Mouse (Mus musculus) adrenal gland, postnatal 14 days (tissue): ENCODE measurements at regions not wholly inside any gene's neighbourhood (a gene's known extent, or its start where the extent isn't known, plus 50 kb on each side); places are given as distances from the start of the nearest gene placed in this dataset.
"Not testable (repeated sequence)": the region's sequence is repeated elsewhere in the genome, so short reads cannot be mapped to it uniquely, and the experiment has no call there.

Experiments
- DNase-seq: peaks from one replicate; pipeline ENCODE4 v3.0.0; 2021; ENCODE audit warnings: mixed read lengths

DNA sequence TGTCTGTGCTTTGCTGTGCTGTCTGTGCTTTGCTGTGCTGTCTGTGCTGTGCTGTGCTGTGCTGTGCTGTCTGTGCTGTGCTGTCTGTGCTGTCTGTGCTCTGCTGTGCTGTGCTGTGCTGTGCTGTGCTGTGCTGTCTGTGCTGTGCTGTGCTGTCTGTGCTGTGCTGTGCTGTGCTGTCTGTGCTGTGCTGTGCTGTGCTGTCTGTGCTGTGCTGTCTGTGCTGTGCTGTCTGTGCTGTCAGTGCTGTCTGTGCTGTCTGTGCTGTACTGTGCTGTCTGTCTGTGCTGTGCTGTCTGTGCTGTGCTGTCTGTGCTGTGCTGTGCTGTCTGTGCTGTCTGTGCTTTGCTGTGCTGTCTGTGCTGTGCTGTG is 196.5 kb downstream of the Tcp10c start:
- DNase-seq = not testable (repeated sequence)

GRCm38 (mm10) chr17:13551693-13552404 is 197.5 kb downstream of the Tcp10c start:
- DNase-seq = not testable (repeated sequence)

DNA sequence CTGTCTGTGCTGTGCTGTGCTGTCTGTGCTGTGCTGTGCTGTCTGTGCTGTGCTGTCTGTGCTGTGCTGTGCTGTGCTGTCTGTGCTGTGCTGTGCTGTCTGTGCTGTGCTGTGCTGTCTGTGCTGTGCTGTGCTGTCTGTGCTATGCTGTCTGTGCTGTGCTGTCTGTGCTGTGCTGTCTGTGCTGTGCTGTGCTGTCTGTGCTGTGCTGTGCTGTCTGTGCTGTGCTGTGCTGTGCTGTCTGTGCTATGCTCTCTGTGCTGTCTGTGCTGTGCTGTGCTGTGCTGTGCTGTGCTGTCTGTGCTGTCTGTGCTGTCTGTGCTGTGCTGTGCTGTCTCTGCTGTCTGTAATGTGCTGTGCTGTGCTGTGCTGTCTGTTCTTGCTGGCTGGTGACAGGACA is 198.5 kb downstream of the Tcp10c start:
- DNase-seq = not testable (repeated sequence)

GRCm38 (mm10) chr17:13555311-13556059 is 201.1 kb downstream of the Tcp10c start:
- peak; percentile 67 for DNase-seq

GRCm38 (mm10) chr17:13556060-13556660 is 201.8 kb downstream of the Tcp10c start:
- DNase-seq = not testable (repeated sequence)

DNA sequence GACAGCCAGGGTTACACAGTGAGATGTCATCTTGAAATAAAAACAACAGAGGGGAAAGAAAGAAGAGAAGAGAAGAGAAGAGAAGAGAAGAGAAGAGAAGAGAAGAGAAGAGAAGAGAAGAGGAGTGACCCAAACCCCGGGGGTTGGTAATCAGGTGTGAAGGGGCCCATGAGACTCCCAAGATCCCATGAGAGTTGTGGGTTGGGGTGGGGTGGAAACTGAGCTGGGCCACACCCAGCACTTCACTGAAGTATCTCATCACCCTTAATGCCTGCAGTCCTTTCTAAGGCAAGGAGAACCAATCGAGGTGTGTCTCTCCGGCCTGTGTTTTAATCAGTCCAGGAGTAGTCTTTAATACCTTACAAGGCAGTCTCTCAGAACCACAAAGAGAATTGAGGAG is 201.5 kb upstream of the Afdn start:
- no peak for DNase-seq

GRCm38 (mm10) chr17:13561342-13561741 is 199.0 kb upstream of the Afdn start:
- no peak for DNase-seq

DNA sequence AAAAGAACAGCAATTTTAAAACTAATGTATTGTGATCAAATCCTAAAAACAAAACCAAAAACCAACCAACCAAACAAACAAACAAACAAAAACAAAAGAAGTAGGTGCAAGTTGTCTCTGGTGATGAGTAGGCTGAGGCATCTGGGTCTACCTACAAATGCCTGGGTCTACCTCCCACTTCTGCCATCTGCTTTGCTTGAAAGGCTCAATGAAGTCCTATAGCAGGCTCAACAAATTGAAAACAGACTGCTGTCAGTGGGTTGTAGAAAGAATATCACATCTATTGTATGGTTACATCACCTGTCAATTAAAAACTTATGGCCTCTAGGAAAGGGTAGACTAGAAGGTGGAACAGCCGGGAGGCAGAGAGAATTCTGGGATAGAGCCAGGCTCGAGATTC is 197.4 kb upstream of the Afdn start:
- no peak for DNase-seq

DNA sequence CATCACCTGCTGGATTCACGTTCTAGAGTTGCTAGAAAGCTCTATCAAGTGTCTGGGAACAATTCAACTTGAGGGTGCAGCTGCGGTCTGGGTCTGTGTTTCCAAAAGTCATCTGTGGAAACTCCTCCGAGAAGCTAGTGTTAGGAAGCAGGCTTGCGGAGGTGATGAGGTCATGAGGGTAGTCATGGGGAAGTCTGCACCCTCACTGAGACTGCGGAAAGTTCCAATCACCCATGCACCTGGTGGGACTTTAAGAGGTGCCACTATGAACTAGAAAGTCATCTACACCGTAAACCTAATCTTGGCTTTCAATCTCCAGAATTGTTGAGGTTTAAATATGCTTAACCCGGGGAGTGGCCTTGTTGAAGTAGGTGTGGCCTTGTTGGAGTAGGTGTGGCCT is 195.5 kb upstream of the Afdn start:
- no peak for DNase-seq

GRCm38 (mm10) chr17:13566680-13567079 is 193.7 kb upstream of the Afdn start:
- no peak for DNase-seq

GRCm38 (mm10) chr17:13567183-13567582 is 193.2 kb upstream of the Afdn start:
- no peak for DNase-seq

DNA sequence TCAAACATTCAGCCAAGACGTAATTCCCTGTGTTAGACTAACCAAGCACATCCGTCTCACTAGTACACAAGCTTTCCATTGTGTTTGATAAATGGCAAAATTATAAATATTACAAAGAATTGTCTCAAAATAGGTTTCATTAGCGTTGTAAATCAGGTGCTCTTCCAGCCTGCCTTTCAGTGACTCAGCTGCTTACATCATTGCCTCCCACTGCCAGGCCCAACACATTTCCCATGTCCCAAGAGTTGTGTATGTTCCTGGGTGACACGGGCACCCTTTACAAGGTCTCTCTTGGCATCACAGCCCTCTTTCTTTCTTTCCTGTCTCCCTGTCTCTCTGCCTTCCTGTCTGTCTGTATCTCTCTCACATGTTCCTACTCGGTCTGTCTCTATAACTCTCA is 189.5 kb upstream of the Afdn start:
- peak; percentile 42 for DNase-seq

DNA sequence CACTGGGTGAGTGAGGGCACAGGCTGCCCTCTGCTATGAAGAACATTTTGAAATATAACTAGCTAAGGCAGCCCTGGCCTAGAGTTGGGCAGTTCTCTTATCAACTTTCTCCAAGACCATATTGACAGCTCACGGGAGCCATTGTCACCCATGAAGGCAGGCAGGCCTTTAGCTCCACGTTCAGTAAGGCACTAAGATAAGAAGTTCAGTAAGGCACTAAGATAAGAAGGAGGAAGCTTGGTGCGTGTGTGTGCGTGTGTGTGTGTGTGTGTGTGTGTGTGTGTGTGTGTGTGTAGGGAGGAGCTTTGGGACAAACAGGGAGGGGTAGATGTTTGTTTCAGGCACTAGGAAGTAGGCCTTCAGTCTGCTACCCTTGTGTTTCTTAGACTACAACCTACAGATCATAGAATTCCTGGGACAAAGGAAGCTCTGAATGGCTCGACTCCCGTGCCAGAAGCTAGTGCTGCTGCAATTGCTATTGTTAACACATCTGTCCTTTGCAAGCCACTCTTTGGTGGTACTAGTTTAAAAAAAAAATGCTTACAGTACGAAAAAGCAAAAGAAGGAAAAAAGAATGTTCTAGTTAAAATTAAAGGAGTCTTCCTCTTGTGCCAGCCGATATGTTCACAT is 188.0 kb upstream of the Afdn start:
- no peak for DNase-seq

DNA sequence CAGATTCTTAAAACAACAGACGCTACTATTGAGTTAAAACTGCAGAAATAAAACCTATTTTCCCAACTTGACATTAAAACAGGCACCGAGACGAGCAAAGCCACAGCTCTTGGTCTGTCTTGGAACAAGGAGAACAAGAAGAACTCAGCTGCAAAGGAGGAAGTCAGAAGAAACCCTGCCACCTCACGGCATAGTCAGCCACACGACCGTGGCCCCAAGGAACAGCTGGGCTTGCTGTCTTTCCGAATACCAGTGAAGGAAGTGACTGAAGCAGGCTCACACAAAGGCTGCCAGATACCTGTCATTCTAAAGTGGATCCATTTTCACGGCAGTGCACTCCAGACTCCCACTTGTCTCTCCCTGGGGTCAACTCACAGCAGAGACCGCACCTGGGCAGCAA is 187.3 kb upstream of the Afdn start:
- DNase-seq = no peak

- DNase-seq = no peak
These were observed 186.2 kb upstream of the Afdn start for GRCm38 (mm10) chr17:13574122-13574521.

GRCm38 (mm10) chr17:13574682-13575444 is 185.5 kb upstream of the Afdn start:
- DNase-seq = no peak

DNA sequence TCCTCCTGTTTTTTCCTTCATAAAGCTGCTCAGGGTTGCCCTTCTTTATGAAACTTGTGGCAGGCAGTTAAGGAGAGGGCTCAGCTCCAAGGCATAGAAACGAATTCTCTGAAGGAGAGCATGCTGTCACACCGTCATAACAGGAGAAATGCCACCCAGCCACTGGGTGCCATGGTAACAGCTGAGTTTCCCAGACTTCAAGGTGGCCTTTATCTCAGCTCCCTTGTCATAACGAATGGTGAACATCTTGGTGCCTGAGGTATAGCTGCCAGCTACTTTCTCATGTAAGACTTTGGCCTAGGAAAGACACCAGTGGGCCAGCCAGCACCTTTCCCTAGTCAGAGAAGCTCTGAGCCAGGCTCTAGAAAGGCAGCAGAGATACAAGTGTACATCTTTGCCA is 182.5 kb upstream of the Afdn start:
- no peak for DNase-seq

DNA sequence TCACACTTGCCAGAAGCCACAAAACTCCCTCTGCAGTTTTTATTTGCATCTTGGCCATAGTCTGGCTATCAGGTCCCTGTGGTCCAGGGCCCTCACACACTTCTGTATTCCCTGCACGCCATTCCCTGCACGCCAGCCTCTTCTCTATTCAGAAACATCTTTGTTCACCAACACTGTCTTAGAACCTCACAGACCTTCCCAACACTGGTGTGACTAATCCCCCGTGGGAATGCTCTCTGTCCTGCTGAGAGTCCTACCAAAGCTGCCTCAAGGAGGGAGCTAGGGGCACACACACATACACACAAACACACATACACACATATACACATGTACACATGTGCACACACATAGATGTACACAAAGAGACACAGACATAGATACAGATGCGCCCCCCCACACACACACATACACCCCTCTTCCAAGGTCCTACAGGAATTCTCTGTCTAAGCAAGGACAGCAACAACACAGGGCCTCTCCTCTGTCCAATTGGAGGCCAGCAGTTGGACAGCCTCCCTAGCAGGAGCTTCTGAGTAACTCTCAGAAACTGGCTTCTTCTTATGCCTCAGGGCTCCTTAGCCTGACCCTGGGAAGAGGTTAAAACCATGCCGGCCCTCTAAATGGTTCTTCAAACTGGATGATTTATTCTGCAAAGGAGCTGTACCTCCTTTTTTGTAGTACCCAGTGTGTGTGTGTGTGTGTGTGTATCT is 179.0 kb upstream of the Afdn start:
- DNase-seq = no peak

DNA sequence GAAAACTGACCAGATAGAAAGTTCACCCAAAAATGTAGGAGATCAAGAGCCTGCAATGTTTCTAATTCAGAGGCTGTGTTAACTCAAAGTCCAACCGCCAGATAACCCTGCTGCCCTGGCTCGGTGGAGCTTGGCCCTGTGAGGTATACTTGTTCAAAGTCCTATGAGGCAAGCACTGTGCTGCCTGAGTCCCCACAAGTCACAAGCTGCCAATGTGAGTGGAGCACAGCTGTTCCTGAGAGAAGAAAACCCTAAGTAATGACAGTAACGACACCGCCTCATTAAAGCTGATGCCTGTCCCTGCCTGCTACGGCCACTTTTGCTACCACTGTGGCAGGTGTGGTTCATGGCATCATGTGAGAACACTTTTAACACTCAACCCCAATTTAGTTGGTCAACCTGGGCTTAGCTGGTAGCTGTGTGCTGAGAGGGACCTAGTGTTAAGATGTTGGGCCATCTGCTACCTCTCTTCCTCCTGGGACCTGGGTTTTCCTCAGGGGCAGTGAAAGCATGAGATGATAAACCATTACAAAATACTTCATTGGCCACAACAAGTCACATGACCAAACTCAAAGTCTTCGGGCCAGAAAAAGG is 178.2 kb upstream of the Afdn start:
- no peak for DNase-seq

GRCm38 (mm10) chr17:13583475-13584233 is 176.7 kb upstream of the Afdn start:
- no peak for DNase-seq
